Mouse (Mus musculus) liver, embryonic 14.5 days (tissue): ENCODE measurements around the gene Ldlr. TPM values are rescaled to one million over a fixed set of nuclear protein-coding genes. Genes with fewer than 3 reads are reported as not detected.
"Not testable (repeated sequence)": the region's sequence is repeated elsewhere in the genome, so short reads cannot be mapped to it uniquely, and the experiment has no call there.

Experiments
- ATAC-seq: fragments of 200-750 bp; cut with Nextera tagmentation; 2 replicates; pipeline ENCODE4 v1.8.0; 2017; ENCODE audit warnings: moderate number of reproducible peaks, mild to moderate bottlenecking, moderate library complexity; ENCODE audit not compliant: insufficient read depth
- DNase-seq, 3 experiments: peaks; one replicate each; pipeline ENCODE4 v3.0.0-alpha.2; 2012 to 2013; ENCODE audit warnings: low read depth in 3 of 3, low spot score in 3 of 3
- H3K27ac ChIP-seq: fragments of 300-500 bp; sonication (generic); 2 replicates; pipeline ENCODE4 v1.5.1; 2014; ENCODE audit warnings: moderate library complexity, mild to moderate bottlenecking, control low read depth, inconsistent platforms
- H3K27me3 ChIP-seq: fragments of 300-500 bp; sonication (generic); 2 replicates; pipeline ENCODE4 v1.6.1; 2014; ENCODE audit warnings: mild to moderate bottlenecking, low read length, moderate library complexity; ENCODE audit not compliant: control insufficient read depth, insufficient read depth
- H3K36me3 ChIP-seq: fragments of 300-500 bp; sonication (generic); replicated peaks from 2 replicates; pipeline ENCODE4 v1.6.1; 2014; ENCODE audit warnings: low read depth; ENCODE audit not compliant: control insufficient read depth, insufficient read depth
- H3K4me1 ChIP-seq, 2 experiments: fragments of 200-500 bp in 1 of 2; fragments of 300-500 bp in 1 of 2; sonication (generic) in 1 of 2; replicated peaks; 2 replicates each; pipeline ENCODE4 v1.6.1; 2012 to 2014; ENCODE audit warnings: antibody characterized with exemption in 1 of 2, inconsistent platforms in 1 of 2, low read length in 1 of 2; ENCODE audit not compliant: control insufficient read depth in 2 of 2, insufficient read depth in 2 of 2
- H3K4me2 ChIP-seq: fragments of 300-500 bp; sonication (generic); 2 replicates; pipeline ENCODE4 v1.6.1; 2014; ENCODE audit warnings: low read depth, mild to moderate bottlenecking, control low read depth, moderate library complexity
- H3K4me3 ChIP-seq, 2 experiments: fragments of 200-500 bp in 1 of 2; fragments of 300-500 bp in 1 of 2; sonication (generic) in 1 of 2; 2 replicates each; pipeline ENCODE4 v1.5.1; 2012 to 2014; ENCODE audit warnings: low read depth in 2 of 2, low read length in 2 of 2, mild to moderate bottlenecking in 2 of 2, control low read depth in 1 of 2, inconsistent platforms in 1 of 2, moderate library complexity in 1 of 2; ENCODE audit not compliant: insufficient read depth in 1 of 2
- H3K9ac ChIP-seq: fragments of 300-500 bp; sonication (generic); replicated peaks from 2 replicates; pipeline ENCODE4 v1.6.1; 2014; ENCODE audit warnings: mild to moderate bottlenecking, control low read depth, moderate library complexity
- H3K9me3 ChIP-seq: fragments of 300-500 bp; sonication (generic); 2 replicates; pipeline ENCODE4 v1.6.1; 2016; ENCODE audit warnings: low read length, mixed read lengths; ENCODE audit not compliant: control insufficient read depth
- CTCF ChIP-seq: IDR thresholded peaks from 2 replicates; pipeline ENCODE4 v1.5.1; 2016; ENCODE audit warnings: antibody characterized with exemption, low read depth, control low read depth
- EP300 ChIP-seq: IDR thresholded peaks from 2 replicates; pipeline ENCODE4 v1.6.1; 2016; ENCODE audit warnings: antibody characterized with exemption, low read depth
- WGBS: fragments of 180-500 bp; shearing (Covaris S2); extraction: QIAGEN DNeasy Blood & Tissue Kit; methylation state at CpG from one replicate; pipeline ENCODE4 v1.1.7; 2014; ENCODE audit not compliant: insufficient replicate concordance; 5-methylcytosine and 5-hydroxymethylcytosine counted together
- polyA plus RNA-seq, 2 experiments: library from polyadenylated mRNA; depleted of rRNA in 1 of 2; stranded (reverse) in 1 of 2; unstranded in 1 of 2; fragments of >200 nt; fragmentation: Nextera tagmentation in 1 of 2; extraction: Ambion mirVana in 1 of 2; gene quantifications; 2 replicates each; pipeline versions ENCODE4 v1.2.1 to v1.2.3; 2012 to 2014

The Ldlr gene
- polyA plus RNA-seq, 2 experiments, result 5.9 to 12.6 TPM

- Histone ChIP-seq H3K4me2 (no peak overlapping the region), H3K4me1 (no peaks in the 10 kb centered on the region), H3K27me3 (no peaks in the 10 kb centered on the region), H3K9ac (no peak overlapping the region), H3K9me3 (no peaks in the 10 kb centered on the region), H3K36me3 (no peaks in the 10 kb centered on the region), H3K4me3 (no peak overlapping the region), H3K27ac (no peak overlapping the region)
- ATAC-seq (0 out of 2 replicates have a peak, but pooled peaks have one; percentile 35), DNase-seq (no peak)
- TF ChIP-seq CTCF (peak; percentile 89), EP300 (no peak)
- WGBS, result 14% methylated on average over 6 of the region's 6 CpGs
These were observed 63.6 kb downstream of the Ldlr start for GRCm38 (mm10) chr9:21786906-21787305.

GRCm38 (mm10) chr9:21787654-21788053, 64.4 kb downstream of the Ldlr start:
- WGBS, result 74% methylated on average over 5 of the region's 5 CpGs
- TF ChIP-seq CTCF, result no peak
- no peak for TF ChIP-seq EP300

DNA sequence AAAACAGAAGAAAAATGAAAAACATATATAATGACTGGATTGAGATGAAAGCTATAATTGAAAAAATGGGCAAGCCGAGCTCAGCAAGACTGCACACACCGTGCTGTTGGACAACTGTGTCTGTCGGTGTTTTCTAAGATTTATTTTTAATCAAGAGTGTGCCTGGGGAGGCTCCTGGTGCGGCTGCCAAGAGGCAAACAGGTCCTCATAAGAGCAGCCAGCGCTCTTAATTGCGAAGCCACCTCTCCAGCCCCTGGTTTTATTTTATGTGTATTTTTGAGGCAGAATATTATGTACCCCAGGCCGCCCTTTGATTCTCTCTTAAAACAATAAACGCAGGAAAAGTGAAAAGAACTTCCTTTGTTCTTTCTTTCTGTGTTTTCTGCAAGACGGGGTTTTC, 65.0 kb downstream of the Ldlr start:
- Histone ChIP-seq H3K27ac (no peak overlapping the region), H3K4me2 (no peak overlapping the region), H3K4me3 (no peak overlapping the region), H3K27me3 (no peaks in the 10 kb centered on the region), H3K36me3 (no peaks in the 10 kb centered on the region), H3K9ac (no peak overlapping the region), H3K9me3 (no peaks in the 10 kb centered on the region), H3K4me1 (no peaks in the 10 kb centered on the region)
- ATAC-seq (no peak), DNase-seq (no peak)
- WGBS, result 73% methylated on average over 9 of the region's 9 CpGs
- TF ChIP-seq EP300, result no peak
- no peak for TF ChIP-seq CTCF

More at GRCm38 (mm10) chr9:21787654-21788053, 64.4 kb downstream of the Ldlr start:
- Histone ChIP-seq H3K4me1 (no peaks in the 10 kb centered on the region), H3K4me2 (no peak overlapping the region), H3K9ac (no peak overlapping the region), H3K9me3 (no peaks in the 10 kb centered on the region), H3K4me3 (no peak overlapping the region), H3K27ac (no peak overlapping the region), H3K27me3 (no peaks in the 10 kb centered on the region), H3K36me3 (no peaks in the 10 kb centered on the region)
- no peak for ATAC-seq
- no peak for DNase-seq

DNA sequence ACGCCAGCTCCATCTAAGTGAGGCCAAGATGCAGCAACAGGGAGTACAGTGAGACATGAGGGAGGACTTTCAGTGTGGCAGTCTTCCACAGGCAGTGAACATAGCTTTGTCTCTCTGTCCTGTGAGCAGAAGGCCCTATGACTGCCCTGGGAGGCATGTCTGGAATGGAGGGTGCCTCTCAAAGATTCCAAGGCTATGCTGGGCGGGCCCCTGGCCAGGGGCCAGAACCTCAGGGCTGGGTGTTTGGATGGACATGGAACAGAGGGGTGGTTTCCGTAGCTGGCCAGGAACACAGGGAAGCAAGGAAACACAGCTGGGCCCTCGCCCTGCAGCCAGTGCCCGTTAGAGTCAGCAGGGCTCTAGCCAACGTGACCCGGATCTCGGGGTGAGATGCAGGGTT, 68.6 kb downstream of the Ldlr start:
- DNase-seq, result no peak
- no peaks in the 10 kb centered on the region for H3K9me3 ChIP-seq
- TF ChIP-seq CTCF (no peak), EP300 (no peak)
- H3K4me3 ChIP-seq, result no peak overlapping the region
- no peak overlapping the region for H3K9ac ChIP-seq
- no peaks in the 10 kb centered on the region for H3K27me3 ChIP-seq
- 77% methylated on average over 8 of the region's 8 CpGs for WGBS
- peaks cover 0 to 2% of the 10 kb centered on the region in 2 experiments; a peak in 2 of 4 replicates for H3K4me1 ChIP-seq
- no peak overlapping the region for H3K27ac ChIP-seq
- no peak for ATAC-seq
- no peak overlapping the region for H3K4me2 ChIP-seq
- no peaks in the 10 kb centered on the region for H3K36me3 ChIP-seq

DNA sequence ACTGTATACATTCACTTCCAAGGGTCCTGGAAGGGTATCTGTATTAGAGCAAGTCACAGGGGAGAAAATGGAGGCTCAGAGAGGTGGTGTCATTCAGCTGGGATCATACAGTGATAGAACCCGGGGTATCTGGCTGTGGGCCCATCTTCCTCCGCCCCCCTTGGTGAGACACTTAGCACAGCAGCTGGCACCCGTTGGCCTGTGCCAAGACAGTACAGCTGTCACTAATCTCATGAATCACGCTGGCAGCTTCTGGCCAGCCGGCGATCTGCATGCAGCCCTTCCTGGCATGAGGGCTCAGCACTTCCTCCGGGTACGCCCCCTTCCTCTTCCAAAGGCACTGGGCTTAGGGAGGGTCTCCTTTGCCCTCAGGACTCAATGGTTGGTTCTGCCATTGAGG, 69.4 kb downstream of the Ldlr start:
- WGBS, result 38% methylated on average over 8 of the region's 8 CpGs
- no peak overlapping the region for H3K9ac ChIP-seq
- ATAC-seq, result no peak

DNA sequence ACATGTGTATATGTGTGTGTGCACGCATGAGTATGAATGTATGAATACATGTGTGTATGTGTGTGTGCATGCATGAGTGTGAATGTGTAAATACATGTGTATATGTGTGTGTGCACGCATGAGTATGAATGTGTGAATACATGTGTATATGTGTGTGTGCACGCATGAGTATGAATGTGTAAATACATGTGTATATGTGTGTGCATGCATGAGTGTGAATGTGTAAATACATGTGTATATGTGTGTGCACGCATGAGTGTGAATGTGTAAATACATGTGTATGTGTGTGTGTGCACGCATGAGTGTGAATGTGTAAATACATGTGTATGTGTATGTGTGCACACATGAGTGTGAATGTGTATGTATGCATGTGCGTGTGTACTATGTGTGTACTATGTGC, 70.2 kb downstream of the Ldlr start:
- not testable (repeated sequence) for H3K27me3 ChIP-seq, H3K27ac ChIP-seq, H3K9me3 ChIP-seq, DNase-seq, H3K9ac ChIP-seq, H3K36me3 ChIP-seq, H3K4me3 ChIP-seq, H3K4me2 ChIP-seq, H3K4me1 ChIP-seq, ATAC-seq
- 79% methylated on average over 6 of the region's 6 CpGs for WGBS

More for the DNA sequence above, 69.4 kb downstream of the Ldlr start:
- no peaks in the 10 kb centered on the region for H3K9me3 ChIP-seq
- no peak overlapping the region for H3K4me2 ChIP-seq
- no peak overlapping the region for H3K27ac ChIP-seq
- no peaks in the 10 kb centered on the region for H3K27me3 ChIP-seq
- H3K36me3 ChIP-seq, result no peaks in the 10 kb centered on the region
- peaks cover 0 to 3% of the 10 kb centered on the region in 2 experiments; a peak in 2 of 4 replicates for H3K4me1 ChIP-seq
- H3K4me3 ChIP-seq, result no peak overlapping the region
- no peak for DNase-seq
- TF ChIP-seq CTCF (no peak), EP300 (no peak)
